Mouse (Mus musculus) intestine, postnatal 0 days (tissue): ENCODE measurements around the gene Tpcn2. TPM values are rescaled to one million over a fixed set of nuclear protein-coding genes. Genes with fewer than 3 reads are reported as not detected.

Source experiments
- ATAC-seq: fragments of 200-750 bp; cut with Nextera tagmentation; 2 replicates; pipeline ENCODE4 v1.8.0; 2017; ENCODE audit warnings: mild to moderate bottlenecking, moderate TSS enrichment, moderate library complexity
- H3K27ac ChIP-seq: fragments of 300-500 bp; sonication (generic); 2 replicates; pipeline ENCODE4 v1.5.1; 2014; ENCODE audit warnings: mild to moderate bottlenecking, low read depth, low read length, moderate library complexity
- H3K27me3 ChIP-seq: fragments of 300-500 bp; sonication (generic); replicated peaks from 2 replicates; pipeline ENCODE4 v1.6.1; 2014; ENCODE audit warnings: low read length, mixed read lengths; ENCODE audit not compliant: control insufficient read depth, insufficient read depth
- H3K36me3 ChIP-seq: fragments of 300-500 bp; sonication (generic); 2 replicates; pipeline ENCODE4 v1.6.1; 2014; ENCODE audit warnings: mild to moderate bottlenecking, moderate library complexity; ENCODE audit not compliant: control insufficient read depth, insufficient read depth
- H3K4me1 ChIP-seq: fragments of 300-500 bp; sonication (generic); replicated peaks from 2 replicates; pipeline ENCODE4 v1.6.1; 2014; ENCODE audit warnings: antibody characterized with exemption, low read length, mixed read lengths; ENCODE audit not compliant: control insufficient read depth, insufficient read depth
- H3K4me2 ChIP-seq: fragments of 300-500 bp; sonication (generic); replicated peaks from 2 replicates; pipeline ENCODE4 v1.6.1; 2014; ENCODE audit warnings: low read depth, mild to moderate bottlenecking, moderate library complexity
- H3K4me3 ChIP-seq: fragments of 300-500 bp; sonication (generic); 2 replicates; pipeline ENCODE4 v1.5.1; 2014; ENCODE audit warnings: low read depth, low read length
- H3K9ac ChIP-seq: fragments of 300-500 bp; sonication (generic); 2 replicates; pipeline ENCODE4 v1.6.1; 2014; ENCODE audit warnings: mild to moderate bottlenecking, low read depth, low read length
- H3K9me3 ChIP-seq: fragments of 300-500 bp; sonication (generic); 2 replicates; pipeline ENCODE4 v1.6.1; 2016; ENCODE audit warnings: mixed run types; ENCODE audit not compliant: control insufficient read depth
- CTCF ChIP-seq: sonication (generic); IDR thresholded peaks from 2 replicates; pipeline ENCODE4 v1.5.1; 2016; ENCODE audit warnings: low read depth, mild to moderate bottlenecking, control low read depth, antibody characterized with exemption, moderate library complexity
- WGBS: fragments of 180-500 bp; shearing (Covaris S2); extraction: QIAGEN DNeasy Blood & Tissue Kit; methylation state at CpG from one replicate; pipeline ENCODE4 v1.1.7; 2014; 5-methylcytosine and 5-hydroxymethylcytosine counted together
- polyA plus RNA-seq: library from polyadenylated mRNA; unstranded; fragments of >200 nt; fragmentation: Nextera tagmentation; extraction: Ambion mirVana; gene quantifications from 2 replicates; pipeline ENCODE4 v1.2.1, GENCODE M21; 2015

Tpcn2 gene
- polyA plus RNA-seq, 1 experiment from 2014 or later = 7.6 TPM

DNA sequence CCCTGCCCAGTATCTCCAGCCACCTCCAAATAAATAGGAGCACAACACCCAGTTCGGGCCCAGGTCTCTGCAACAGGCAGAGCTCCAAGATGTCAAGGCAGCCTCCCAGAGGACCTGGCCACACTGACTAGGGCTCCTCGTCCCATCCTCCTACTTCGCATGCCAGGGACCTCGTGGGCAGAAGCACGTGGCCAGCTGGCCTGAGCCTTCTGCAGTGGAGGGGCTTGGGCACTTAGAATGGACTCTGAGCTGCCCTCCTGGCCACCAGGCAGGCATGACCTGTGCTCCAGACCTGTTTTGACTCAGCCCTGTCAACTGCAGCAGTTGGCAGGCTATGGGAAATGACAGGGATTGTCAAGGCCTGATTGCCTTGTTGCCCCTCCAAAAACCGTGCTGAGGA, 58.2 kb downstream of the Tpcn2 start:
- TF ChIP-seq CTCF = no peak
- Histone ChIP-seq H3K4me3 (no peak overlapping the region), H3K9ac (no peak overlapping the region), H3K27me3 (no peaks in the 10 kb centered on the region), H3K4me1 (peaks cover 5% of the 10 kb centered on the region), H3K9me3 (no peaks in the 10 kb centered on the region), H3K27ac (no peak overlapping the region), H3K4me2 (no peak overlapping the region), H3K36me3 (no peaks in the 10 kb centered on the region)
- 84% methylated on average over 6 of the region's 6 CpGs for WGBS
- ATAC-seq = no peak

DNA sequence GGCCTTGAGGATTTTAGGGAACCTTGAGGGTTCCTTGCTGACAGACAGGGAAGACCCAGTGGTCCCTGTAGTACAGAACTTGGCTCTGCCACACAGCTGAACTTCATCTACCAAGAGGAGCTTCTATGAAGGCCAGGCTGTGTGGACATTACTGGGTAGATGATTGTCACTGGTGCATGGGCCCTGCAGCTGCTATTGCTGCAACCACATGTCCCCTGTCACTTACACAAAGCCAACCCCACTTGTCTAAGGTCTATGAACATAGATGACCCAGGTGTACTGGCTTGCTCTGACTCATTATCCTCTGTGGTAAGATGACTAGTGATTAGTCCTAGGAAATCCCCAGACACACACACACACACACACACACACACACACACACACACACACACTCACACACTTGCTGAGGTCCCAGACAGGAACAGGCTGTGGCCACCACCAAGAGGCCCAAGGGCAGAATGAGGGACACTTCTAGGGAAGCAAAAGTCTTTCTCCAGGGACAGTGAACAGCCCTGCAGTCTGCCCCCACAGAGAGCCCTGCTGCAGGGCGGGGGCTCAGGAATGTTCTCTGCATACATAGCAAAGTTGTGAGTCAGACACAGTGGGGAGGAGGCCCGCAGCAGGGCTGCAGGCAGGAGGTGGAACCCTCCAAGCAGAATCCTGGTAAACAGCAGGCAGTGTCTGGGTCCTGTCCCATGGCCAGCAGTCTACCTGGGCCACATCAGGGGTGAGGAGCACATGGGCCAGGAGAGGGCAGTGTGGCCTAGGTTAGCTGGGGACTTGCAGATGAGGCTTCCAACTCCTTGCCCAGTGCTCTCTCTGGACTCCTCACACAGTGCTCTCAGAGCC, 61.7 kb downstream of the Tpcn2 start:
- TF ChIP-seq CTCF = peak; percentile 73
- peaks cover 5% of the 10 kb centered on the region for H3K4me1 ChIP-seq
- H3K27me3 ChIP-seq = no peaks in the 10 kb centered on the region
- 8% methylated on average over 2 of the region's 2 CpGs for WGBS
- peak overlapping the region; percentile 46; the same call in 1 of the 2 replicates for H3K27ac ChIP-seq
- no peaks in the 10 kb centered on the region for H3K36me3 ChIP-seq
- no peak overlapping the region for H3K4me3 ChIP-seq
- ATAC-seq = peak; percentile 91
- H3K9ac ChIP-seq = no peak overlapping the region
- H3K4me2 ChIP-seq = no peak overlapping the region
- no peaks in the 10 kb centered on the region for H3K9me3 ChIP-seq

GRCm38 (mm10) chr7:145221346-145221745, 62.5 kb downstream of the Tpcn2 start:
- no peak overlapping the region for H3K4me2 ChIP-seq
- H3K36me3 ChIP-seq = no peaks in the 10 kb centered on the region
- H3K4me1 ChIP-seq = peaks cover 5% of the 10 kb centered on the region
- 0 out of 2 replicates have a peak overlapping the region, but pooled peaks have one; percentile 11 for H3K27ac ChIP-seq
- no peak for TF ChIP-seq CTCF
- no peaks in the 10 kb centered on the region for H3K27me3 ChIP-seq
- no peak for ATAC-seq
- H3K9ac ChIP-seq = no peak overlapping the region
- WGBS = 47% methylated on average over 2 of the region's 2 CpGs
- no peak overlapping the region for H3K4me3 ChIP-seq
- no peaks in the 10 kb centered on the region for H3K9me3 ChIP-seq

- Histone ChIP-seq H3K4me3 (no peak overlapping the region), H3K4me2 (no peak overlapping the region), H3K4me1 (peaks cover 5% of the 10 kb centered on the region), H3K9ac (no peak overlapping the region), H3K36me3 (no peaks in the 10 kb centered on the region), H3K9me3 (no peaks in the 10 kb centered on the region), H3K27ac (no peak overlapping the region), H3K27me3 (no peaks in the 10 kb centered on the region)
- no peak for TF ChIP-seq CTCF
- 86% methylated on average over 9 of the region's 9 CpGs for WGBS
- no peak for ATAC-seq
These were observed 64.4 kb downstream of the Tpcn2 start for GRCm38 (mm10) chr7:145219420-145219831.

DNA sequence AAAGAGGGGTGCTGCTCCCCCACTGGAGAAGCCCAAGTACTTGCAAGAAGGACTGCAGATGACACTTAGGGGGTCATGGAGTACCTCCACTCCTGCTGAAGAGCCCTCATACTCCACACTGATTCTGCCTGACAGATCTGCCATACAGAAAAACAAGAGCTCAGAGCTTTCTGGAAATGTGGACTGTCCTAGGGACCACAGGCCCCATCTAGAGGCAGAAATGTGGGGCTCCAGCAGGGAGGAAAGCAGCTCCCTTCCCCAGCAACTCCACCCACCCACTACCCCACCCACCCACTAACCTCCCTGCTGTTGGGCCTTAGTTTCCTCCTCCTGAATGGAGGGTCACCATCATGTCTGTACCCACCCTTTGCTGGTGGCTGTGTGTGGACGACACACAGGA, 67.2 kb downstream of the Tpcn2 start:
- no peaks in the 10 kb centered on the region for H3K4me1 ChIP-seq

DNA sequence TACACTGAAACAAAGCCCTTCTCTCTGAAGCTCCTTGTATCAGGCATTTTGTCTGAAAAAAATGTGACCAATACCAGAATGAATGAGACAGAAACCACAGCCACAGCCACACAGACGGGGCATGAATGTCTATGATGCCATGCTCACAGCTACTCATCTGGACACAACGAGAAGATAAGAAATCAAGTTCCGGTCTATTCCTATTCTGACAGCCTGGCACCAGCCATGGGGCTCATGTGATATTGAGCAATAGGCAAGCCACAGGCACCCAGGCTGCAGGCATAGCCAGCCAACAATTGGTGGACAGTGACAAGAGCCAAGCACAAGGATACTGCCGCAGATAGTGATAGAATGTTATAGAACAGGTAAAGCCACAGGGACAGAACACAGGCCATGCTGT, 68.3 kb downstream of the Tpcn2 start:
- WGBS = 91% methylated on average over 4 of the region's 4 CpGs
- Histone ChIP-seq H3K4me2 (no peak overlapping the region), H3K4me3 (no peak overlapping the region), H3K36me3 (no peaks in the 10 kb centered on the region), H3K9ac (no peak overlapping the region), H3K27me3 (no peaks in the 10 kb centered on the region), H3K4me1 (no peaks in the 10 kb centered on the region), H3K9me3 (no peaks in the 10 kb centered on the region), H3K27ac (no peak overlapping the region)
- no peak for ATAC-seq
- TF ChIP-seq CTCF = no peak

More for the DNA sequence above, 67.2 kb downstream of the Tpcn2 start:
- no peak overlapping the region for H3K4me2 ChIP-seq
- H3K9ac ChIP-seq = no peak overlapping the region
- no peaks in the 10 kb centered on the region for H3K9me3 ChIP-seq
- no peaks in the 10 kb centered on the region for H3K36me3 ChIP-seq
- no peak for ATAC-seq
- WGBS = 30% methylated on average over 1 of the region's 1 CpGs
- TF ChIP-seq CTCF = peak; percentile 73
- no peaks in the 10 kb centered on the region for H3K27me3 ChIP-seq
- H3K27ac ChIP-seq = no peak overlapping the region
- H3K4me3 ChIP-seq = no peak overlapping the region
